Mouse (Mus musculus) spleen, adult 12 weeks (tissue): ENCODE results near the gene Ckb.
"Not testable (repeated sequence)": the region's sequence is repeated elsewhere in the genome, so short reads cannot be mapped to it uniquely, and the experiment has no call there.

Experiments
- DNase-seq: peaks from one replicate; pipeline ENCODE4 v3.0.0; 2022; ENCODE audit warnings: low spot score

Ckb gene

GRCm38 (mm10) chr12:111669000-111669788 is 2.9 kb downstream of the Ckb start:
- DNase-seq = no peak

- peak; percentile 77 for DNase-seq
Observed at GRCm38 (mm10) chr12:111668457-111668912, 3.7 kb downstream of the Ckb start.

GRCm38 (mm10) chr12:111667421-111667820 is 4.7 kb downstream of the Ckb start:
- DNase-seq = no peak

GRCm38 (mm10) chr12:111666380-111666779 is 5.8 kb downstream of the Ckb start:
- no peak for DNase-seq

- no peak for DNase-seq
Observed at GRCm38 (mm10) chr12:111665041-111665880, 6.9 kb downstream of the Ckb start.

GRCm38 (mm10) chr12:111664144-111664634 is 7.9 kb downstream of the Ckb start:
- DNase-seq = no peak

GRCm38 (mm10) chr12:111663228-111664143 is 8.7 kb downstream of the Ckb start:
- DNase-seq = no peak

GRCm38 (mm10) chr12:111661554-111661953 is 10.6 kb downstream of the Ckb start:
- DNase-seq = not testable (repeated sequence)

GRCm38 (mm10) chr12:111660628-111661027 is 11.5 kb downstream of the Ckb start:
- DNase-seq = no peak

GRCm38 (mm10) chr12:111659331-111659730 is 12.8 kb downstream of the Ckb start:
- no peak for DNase-seq

- no peak for DNase-seq
Observed at GRCm38 (mm10) chr12:111655695-111656094, 16.4 kb downstream of the Ckb start.

GRCm38 (mm10) chr12:111653434-111653833 is 18.7 kb downstream of the Ckb start:
- peak; percentile 35 for DNase-seq

GRCm38 (mm10) chr12:111652953-111653352 is 19.2 kb downstream of the Ckb start:
- no peak for DNase-seq

- DNase-seq = no peak
Observed at GRCm38 (mm10) chr12:111648061-111648645, 24.0 kb downstream of the Ckb start.
